Mouse (Mus musculus): ENCODE results near the gene Casr. TPM values are rescaled to one million over a fixed set of nuclear protein-coding genes. Genes with fewer than 3 reads are reported as not detected.

The Casr gene
- polyA plus RNA-seq, 1 experiment = not detected

GRCm38 (mm10) chr16:36530566-36531552, 31.1 kb downstream of the Casr start:
- no peak overlapping the region for H3ac ChIP-seq (ENCODE audit: control insufficient read depth, insufficient read length, low read depth)
- no peak overlapping the region for H3K4me3 ChIP-seq (ENCODE audit: insufficient read depth, poor library complexity, severe bottlenecking)
- H3K27me3 ChIP-seq (ENCODE audit: control insufficient read depth, insufficient read depth, insufficient read length) = no peaks in the 10 kb centered on the region
- no peaks in the 10 kb centered on the region for H3K79me3 ChIP-seq (ENCODE audit: low read depth)
- no peaks in the 10 kb centered on the region for H3K79me2 ChIP-seq (ENCODE audit: control insufficient read depth, insufficient read depth)
- no peak for TF ChIP-seq FOSL1 (IDR thresholded peaks at IDR 0.05; ENCODE audit: insufficient read depth, low read length, poor library complexity, severe bottlenecking)
- no peak for TF ChIP-seq MYOG (IDR thresholded peaks at IDR 0.05; ENCODE audit: control insufficient read depth, extremely low read depth, insufficient read length)
- no peak for TF ChIP-seq MYOD1 (IDR thresholded peaks at IDR 0.05; ENCODE audit: control insufficient read depth, insufficient read length, low read depth)
- TF ChIP-seq CEBPB (IDR thresholded peaks at IDR 0.05; ENCODE audit: low read depth) = no peak
- no peaks in the 10 kb centered on the region for H3K36me3 ChIP-seq (ENCODE audit: control insufficient read depth, insufficient read depth)

DNA sequence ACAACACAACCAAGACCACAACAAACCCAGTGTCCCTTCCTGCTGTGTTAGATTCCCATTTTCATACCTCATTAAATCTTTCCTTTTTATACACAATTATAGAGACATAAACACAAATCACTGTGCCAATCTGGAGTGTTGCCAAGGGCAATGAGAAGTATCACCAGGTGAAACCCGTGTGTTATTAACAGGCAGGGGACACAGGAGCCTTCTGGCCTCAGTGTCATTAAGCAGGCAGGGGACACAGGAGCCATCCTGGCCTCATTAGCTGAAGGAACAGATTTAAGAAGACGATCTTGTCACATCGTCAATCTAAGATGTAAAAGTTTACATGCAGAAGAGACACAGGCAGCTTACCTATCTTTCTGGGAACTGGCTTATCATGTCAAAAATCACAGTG, 33.1 kb downstream of the Casr start:
- H3K4me3 ChIP-seq (ENCODE audit: insufficient read depth, poor library complexity, severe bottlenecking) = no peak overlapping the region
- H3K36me3 ChIP-seq (ENCODE audit: control insufficient read depth, insufficient read depth) = no peaks in the 10 kb centered on the region
- no peak for TF ChIP-seq FOSL1 (IDR thresholded peaks at IDR 0.05; ENCODE audit: insufficient read depth, low read length, poor library complexity, severe bottlenecking)
- TF ChIP-seq USF1 (IDR thresholded peaks at IDR 0.05; ENCODE audit: low read depth) = no peak
- no peak for TF ChIP-seq MYOD1 (IDR thresholded peaks at IDR 0.05; ENCODE audit: control insufficient read depth, insufficient read length, low read depth)
- no peak for TF ChIP-seq MAX (IDR thresholded peaks at IDR 0.05)
- TF ChIP-seq CEBPB (IDR thresholded peaks at IDR 0.05; ENCODE audit: low read depth) = no peak
- no peak for TF ChIP-seq CTCF (IDR thresholded peaks at IDR 0.05; ENCODE audit: control insufficient read depth, insufficient read depth, insufficient read length)
- no peak for TF ChIP-seq MYOG (IDR thresholded peaks at IDR 0.05; ENCODE audit: control insufficient read depth, extremely low read depth, insufficient read length)
- H3K79me3 ChIP-seq (ENCODE audit: low read depth) = no peaks in the 10 kb centered on the region
- no peak overlapping the region for H3ac ChIP-seq (ENCODE audit: control insufficient read depth, insufficient read length, low read depth)
- no peaks in the 10 kb centered on the region for H3K79me2 ChIP-seq (ENCODE audit: control insufficient read depth, insufficient read depth)
- H3K27me3 ChIP-seq (ENCODE audit: control insufficient read depth, insufficient read depth, insufficient read length) = no peaks in the 10 kb centered on the region

- H3K79me2 ChIP-seq (ENCODE audit: control insufficient read depth, insufficient read depth) = no peaks in the 10 kb centered on the region
- TF ChIP-seq CTCF (IDR thresholded peaks at IDR 0.05; ENCODE audit: control insufficient read depth, insufficient read depth, insufficient read length) (no peak), MYOD1 (IDR thresholded peaks at IDR 0.05; ENCODE audit: control insufficient read depth, insufficient read length, low read depth) (no peak), FOSL1 (IDR thresholded peaks at IDR 0.05; ENCODE audit: insufficient read depth, low read length, poor library complexity, severe bottlenecking) (no peak), CEBPB (IDR thresholded peaks at IDR 0.05; ENCODE audit: low read depth) (no peak), MAX (IDR thresholded peaks at IDR 0.05) (no peak), MYOG (IDR thresholded peaks at IDR 0.05; ENCODE audit: control insufficient read depth, extremely low read depth, insufficient read length) (no peak), USF1 (IDR thresholded peaks at IDR 0.05; ENCODE audit: low read depth) (no peak)
- H3K27me3 ChIP-seq (ENCODE audit: control insufficient read depth, insufficient read depth, insufficient read length) = no peaks in the 10 kb centered on the region
- H3ac ChIP-seq (ENCODE audit: control insufficient read depth, insufficient read length, low read depth) = no peak overlapping the region
- no peaks in the 10 kb centered on the region for H3K79me3 ChIP-seq (ENCODE audit: low read depth)
- H3K36me3 ChIP-seq (ENCODE audit: control insufficient read depth, insufficient read depth) = no peaks in the 10 kb centered on the region
- H3K4me3 ChIP-seq (ENCODE audit: insufficient read depth, poor library complexity, severe bottlenecking) = no peak overlapping the region
Observed at GRCm38 (mm10) chr16:36526596-36527282, 35.2 kb downstream of the Casr start.

DNA sequence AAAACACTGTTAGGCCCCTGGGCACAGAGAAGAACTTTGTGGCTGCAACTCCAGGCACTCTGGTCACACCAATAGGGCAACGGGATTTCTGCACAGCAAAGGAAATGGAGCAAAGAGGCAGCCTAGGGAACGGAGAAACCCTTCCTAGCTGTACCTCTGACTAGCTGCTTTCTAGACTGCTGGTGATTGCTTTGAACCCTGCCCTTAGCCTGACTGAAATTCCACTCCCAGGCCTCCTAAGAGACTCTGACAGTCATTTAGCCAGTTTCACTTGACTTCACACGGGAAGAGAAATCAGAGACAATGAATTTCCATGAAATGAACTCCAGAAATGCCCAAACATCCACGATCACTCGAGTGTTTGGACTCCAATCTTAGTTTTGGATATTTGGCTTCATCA, 38.8 kb downstream of the Casr start:
- H3ac ChIP-seq (ENCODE audit: control insufficient read depth, insufficient read length, low read depth) = no peak overlapping the region
- TF ChIP-seq FOSL1 (IDR thresholded peaks at IDR 0.05; ENCODE audit: insufficient read depth, low read length, poor library complexity, severe bottlenecking) = no peak
- TF ChIP-seq MYOG (IDR thresholded peaks at IDR 0.05; ENCODE audit: control insufficient read depth, extremely low read depth, insufficient read length) = no peak
- no peak for TF ChIP-seq CEBPB (IDR thresholded peaks at IDR 0.05; ENCODE audit: low read depth)
- TF ChIP-seq MYOD1 (IDR thresholded peaks at IDR 0.05; ENCODE audit: control insufficient read depth, insufficient read length, low read depth) = no peak
- TF ChIP-seq MAX (IDR thresholded peaks at IDR 0.05) = no peak
- TF ChIP-seq CTCF (IDR thresholded peaks at IDR 0.05; ENCODE audit: control insufficient read depth, insufficient read depth, insufficient read length) = no peak
- TF ChIP-seq USF1 (IDR thresholded peaks at IDR 0.05; ENCODE audit: low read depth) = no peak
- H3K4me3 ChIP-seq (ENCODE audit: insufficient read depth, poor library complexity, severe bottlenecking) = no peak overlapping the region
- H3K79me3 ChIP-seq (ENCODE audit: low read depth) = no peaks in the 10 kb centered on the region
- H3K36me3 ChIP-seq (ENCODE audit: control insufficient read depth, insufficient read depth) = no peaks in the 10 kb centered on the region
- H3K27me3 ChIP-seq (ENCODE audit: control insufficient read depth, insufficient read depth, insufficient read length) = no peaks in the 10 kb centered on the region
- H3K79me2 ChIP-seq (ENCODE audit: control insufficient read depth, insufficient read depth) = no peaks in the 10 kb centered on the region

DNA sequence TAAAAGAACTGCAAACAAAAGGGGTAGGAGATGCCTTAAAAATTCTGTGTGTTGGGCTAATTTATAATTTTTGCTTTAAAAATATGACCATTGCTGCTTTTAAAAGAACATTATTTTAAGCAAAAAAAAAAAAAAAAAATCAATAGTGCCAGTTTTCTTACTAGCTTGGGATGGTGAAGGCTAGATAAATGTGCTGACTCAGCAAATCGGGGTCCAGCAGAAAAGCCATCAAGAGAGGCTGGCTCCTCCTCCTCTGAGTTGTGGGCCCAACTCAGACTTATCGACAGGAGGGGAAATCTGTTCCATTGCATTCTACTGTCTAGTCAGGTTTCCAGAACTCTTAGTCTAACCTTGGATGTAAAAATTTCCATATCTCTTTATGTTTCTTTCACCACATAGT, 45.6 kb downstream of the Casr start:
- H3K79me2 ChIP-seq (ENCODE audit: control insufficient read depth, insufficient read depth) = no peaks in the 10 kb centered on the region
- TF ChIP-seq USF1 (IDR thresholded peaks at IDR 0.05; ENCODE audit: low read depth) = no peak
- TF ChIP-seq CEBPB (IDR thresholded peaks at IDR 0.05; ENCODE audit: low read depth) = no peak
- TF ChIP-seq MAX (IDR thresholded peaks at IDR 0.05) = no peak
- no peak for TF ChIP-seq FOSL1 (IDR thresholded peaks at IDR 0.05; ENCODE audit: insufficient read depth, low read length, poor library complexity, severe bottlenecking)
- no peak for TF ChIP-seq MYOD1 (IDR thresholded peaks at IDR 0.05; ENCODE audit: control insufficient read depth, insufficient read length, low read depth)
- TF ChIP-seq CTCF (IDR thresholded peaks at IDR 0.05; ENCODE audit: control insufficient read depth, insufficient read depth, insufficient read length) = no peak
- no peak for TF ChIP-seq MYOG (IDR thresholded peaks at IDR 0.05; ENCODE audit: control insufficient read depth, extremely low read depth, insufficient read length)
- H3K27me3 ChIP-seq (ENCODE audit: control insufficient read depth, insufficient read depth, insufficient read length) = no peaks in the 10 kb centered on the region
- no peaks in the 10 kb centered on the region for H3K36me3 ChIP-seq (ENCODE audit: control insufficient read depth, insufficient read depth)
- no peak overlapping the region for H3K4me3 ChIP-seq (ENCODE audit: insufficient read depth, poor library complexity, severe bottlenecking)
- H3K79me3 ChIP-seq (ENCODE audit: low read depth) = no peaks in the 10 kb centered on the region
- H3ac ChIP-seq (ENCODE audit: control insufficient read depth, insufficient read length, low read depth) = no peak overlapping the region
